Comparison of ENCODE assay signal across 12 mouse cellular contexts in the genomic region with DNA sequence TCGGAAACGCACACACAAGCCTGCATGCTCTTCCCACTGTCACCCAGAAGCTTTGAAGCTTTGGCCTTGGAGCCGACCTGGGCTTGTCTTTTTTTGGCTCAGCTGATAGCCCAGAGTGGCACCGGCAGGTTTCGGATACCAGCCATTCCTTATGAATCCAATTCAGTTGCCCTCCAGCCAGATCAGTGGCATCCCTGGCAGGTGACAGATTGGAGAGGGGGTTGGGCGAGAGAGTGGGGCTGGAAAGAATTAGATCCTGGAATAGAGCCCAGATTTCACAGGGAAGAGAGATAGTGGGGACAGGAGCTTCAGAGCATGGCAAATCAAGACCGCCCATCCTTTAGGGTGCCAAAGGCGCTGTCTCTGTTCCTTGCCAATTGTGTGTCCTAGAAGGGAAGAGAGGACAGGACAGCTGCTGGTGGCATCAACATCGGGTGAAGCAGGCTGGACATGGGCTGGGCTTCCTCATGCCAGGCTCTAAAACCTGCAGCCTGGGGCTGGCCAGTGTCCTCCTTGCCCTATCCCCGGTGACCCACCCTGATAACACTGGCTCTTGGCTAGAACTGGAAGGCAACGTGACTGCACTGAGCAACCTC. TPM values are rescaled to one million over a fixed set of nuclear protein-coding genes. Genes with fewer than 3 reads are reported as not detected.
DNase-seq lines count a peak whose midpoint lies in the region; ATAC-seq and TF ChIP-seq lines count a peak whose summit lies in the region.
"Had no signal": no experiment of that assay in that cellular context is flagged by ENCODE, and none has a peak within 500 bp of the region (broad histone marks: within the 10 kb centered on the region; RNA-seq: fewer than 3 reads in every experiment).

No protein-coding gene starts in this region.

- 0 out of 2 replicates have a peak overlapping the region, but pooled peaks have one; percentile 37 for H3K27ac ChIP-seq in forebrain, embryonic 13.5 days
- H3K27ac ChIP-seq in forebrain, embryonic 12.5 days, result no peak overlapping the region
- peak overlapping the region; percentile 78 for H3K27ac ChIP-seq in gastrocnemius, adult 2 months
- H3K27ac ChIP-seq in embryonic facial prominence, embryonic 10.5 days (replicated peaks), result no peak overlapping the region
- H3K27ac ChIP-seq: kidney, postnatal 0 days; limb, embryonic 13.5 days; macrophage had no signal

- ATAC-seq in forebrain, embryonic 13.5 days, result 0 out of 2 replicates have a peak, but pooled peaks have one; percentile 27
- no peak for ATAC-seq in forebrain, embryonic 12.5 days (ENCODE audit: low FRiP score)

- no peak for TF ChIP-seq CTCF in gastrocnemius, adult 2 months (IDR thresholded peaks at IDR 0.05)

- no peak overlapping the region for H3K4me2 ChIP-seq in forebrain, embryonic 13.5 days
- H3K4me2 ChIP-seq in forebrain, embryonic 12.5 days, result no peak overlapping the region
- H3K4me2 ChIP-seq: limb, embryonic 13.5 days had no signal

- intact Hi-C loops in gastrocnemius, adult 2 months (cut with DNase I), result loop anchor here (5.0 kb wide), 1 partner anchor 45 kb away; no protein-coding TSS in a partner anchor
- intact Hi-C loops in heart, postnatal 10 days (cut with DNase I), result no loop called here

- DNase-seq in brain, embryonic 18.5 days (ENCODE audit: low read depth, low spot score), result peak; percentile 18
- peak; percentile 65 for DNase-seq in gastrocnemius, adult 2 months
- peak; percentile 84 to 89 for DNase-seq in heart, postnatal 10 days
- no peak for DNase-seq in lung, postnatal 14 days
- no peak for DNase-seq in embryonic facial prominence, embryonic 10.5 days (ENCODE audit: low spot score)
- DNase-seq in kidney, postnatal 10 days, result no peak

- no peaks in the 10 kb centered on the region for H3K36me3 ChIP-seq in forebrain, embryonic 13.5 days (ENCODE audit: poor library complexity, severe bottlenecking)
- no peaks in the 10 kb centered on the region for H3K36me3 ChIP-seq in forebrain, embryonic 12.5 days (replicated peaks)
- H3K36me3 ChIP-seq in embryonic facial prominence, embryonic 10.5 days (replicated peaks), result no peaks in the 10 kb centered on the region
- H3K36me3 ChIP-seq: limb, embryonic 13.5 days had no signal

- H3K4me3 ChIP-seq in forebrain, embryonic 13.5 days, result no peak overlapping the region
- H3K4me3 ChIP-seq in forebrain, embryonic 12.5 days (replicated peaks), result no peak overlapping the region
- H3K4me3 ChIP-seq in gastrocnemius, adult 2 months, result no peak overlapping the region; the same call in 1 of the 2 replicates
- no peak overlapping the region for H3K4me3 ChIP-seq in embryonic facial prominence, embryonic 10.5 days
- H3K4me3 ChIP-seq: limb, embryonic 13.5 days had no signal

- H3K4me1 ChIP-seq in forebrain, embryonic 13.5 days, result peaks cover 7% of the 10 kb centered on the region; the same call in 1 of the 2 replicates
- peaks cover 3% of the 10 kb centered on the region; the same call in 1 of the 2 replicates for H3K4me1 ChIP-seq in forebrain, embryonic 12.5 days
- H3K4me1 ChIP-seq in embryonic facial prominence, embryonic 10.5 days, result peaks cover 7% of the 10 kb centered on the region; the same call in 1 of the 2 replicates
- H3K4me1 ChIP-seq: limb, embryonic 13.5 days had no signal

- 71% methylated on average over 11 of the region's 11 CpGs for WGBS in forebrain, embryonic 13.5 days
- WGBS in forebrain, embryonic 12.5 days, result 79% methylated on average over 11 of the region's 11 CpGs
- 72% methylated on average over 11 of the region's 11 CpGs for WGBS in embryonic facial prominence, embryonic 10.5 days

- H3K27me3 ChIP-seq in forebrain, embryonic 13.5 days, result no peaks in the 10 kb centered on the region
- H3K27me3 ChIP-seq in forebrain, embryonic 12.5 days, result no peaks in the 10 kb centered on the region
- H3K27me3 ChIP-seq in embryonic facial prominence, embryonic 10.5 days (replicated peaks; ENCODE audit: low read depth, poor library complexity, severe bottlenecking), result no peaks in the 10 kb centered on the region; the same call in 1 of the 2 replicates

- H3K9me3 ChIP-seq in forebrain, embryonic 13.5 days (replicated peaks), result no peaks in the 10 kb centered on the region
- H3K9me3 ChIP-seq in forebrain, embryonic 12.5 days, result no peaks in the 10 kb centered on the region
- H3K9me3 ChIP-seq in embryonic facial prominence, embryonic 10.5 days, result no peaks in the 10 kb centered on the region
- H3K9me3 ChIP-seq: limb, embryonic 13.5 days had no signal

- no peak overlapping the region; the same call in 1 of the 2 replicates for H3K9ac ChIP-seq in forebrain, embryonic 13.5 days
- H3K9ac ChIP-seq in forebrain, embryonic 12.5 days, result no peak overlapping the region
- H3K9ac ChIP-seq: limb, embryonic 13.5 days had no signal

RNA-seq across cellular contexts. Expression of gene Abcc8, which starts 17.6 kb away (rescaled TPM):
- polyA plus RNA-seq in forebrain, embryonic 13.5 days (2015; fragmentation: Nextera tagmentation; extraction: Ambion mirVana), result 6.9 and 10.2 TPM in 2 replicates
- 1.4 and 2.5 TPM in 2 replicates for polyA plus RNA-seq in forebrain, embryonic 12.5 days (2016; fragmentation: Nextera tagmentation; extraction: Ambion mirVana)
- total RNA-seq in gastrocnemius, adult 2 months (2021), result 1 to 10 TPM; 2.4 to 4.2 TPM
- total RNA-seq in heart, postnatal 10 days (2021), result 10 to 100 TPM; 64.1 to 72.6 TPM
- polyA plus RNA-seq in embryonic facial prominence, embryonic 10.5 days (2016; fragmentation: Nextera tagmentation; extraction: Ambion mirVana), result 0.24 and 0.50 TPM in 2 replicates
- polyA plus RNA-seq: C2C12, macrophage had no signal

Comparison
In these comparisons a context has a peak if more than half of its experiments do, and no peak if none do; other contexts are left out.
1. H3K27ac ChIP-seq: peak in forebrain, embryonic 13.5 days (single experiment) and gastrocnemius, adult 2 months (single experiment); none in forebrain, embryonic 12.5 days (single experiment) and embryonic facial prominence, embryonic 10.5 days (single experiment).
2. DNase-seq: peak in brain, embryonic 18.5 days (single experiment), gastrocnemius, adult 2 months (single experiment) and heart, postnatal 10 days (2 of 2); none in lung, postnatal 14 days (single experiment), embryonic facial prominence, embryonic 10.5 days (single experiment) and kidney, postnatal 10 days (single experiment).